Mouse (Mus musculus): Measurements from ENCODE around the gene Tnks2. TPM values are rescaled to one million over a fixed set of nuclear protein-coding genes. Genes with fewer than 3 reads are reported as not detected.

Gene Tnks2
- 38.4 and 46.8 TPM in 2 replicates for polyA plus RNA-seq (2012; ENCODE audit: insufficient read depth, insufficient read length, missing spikeins)

DNA sequence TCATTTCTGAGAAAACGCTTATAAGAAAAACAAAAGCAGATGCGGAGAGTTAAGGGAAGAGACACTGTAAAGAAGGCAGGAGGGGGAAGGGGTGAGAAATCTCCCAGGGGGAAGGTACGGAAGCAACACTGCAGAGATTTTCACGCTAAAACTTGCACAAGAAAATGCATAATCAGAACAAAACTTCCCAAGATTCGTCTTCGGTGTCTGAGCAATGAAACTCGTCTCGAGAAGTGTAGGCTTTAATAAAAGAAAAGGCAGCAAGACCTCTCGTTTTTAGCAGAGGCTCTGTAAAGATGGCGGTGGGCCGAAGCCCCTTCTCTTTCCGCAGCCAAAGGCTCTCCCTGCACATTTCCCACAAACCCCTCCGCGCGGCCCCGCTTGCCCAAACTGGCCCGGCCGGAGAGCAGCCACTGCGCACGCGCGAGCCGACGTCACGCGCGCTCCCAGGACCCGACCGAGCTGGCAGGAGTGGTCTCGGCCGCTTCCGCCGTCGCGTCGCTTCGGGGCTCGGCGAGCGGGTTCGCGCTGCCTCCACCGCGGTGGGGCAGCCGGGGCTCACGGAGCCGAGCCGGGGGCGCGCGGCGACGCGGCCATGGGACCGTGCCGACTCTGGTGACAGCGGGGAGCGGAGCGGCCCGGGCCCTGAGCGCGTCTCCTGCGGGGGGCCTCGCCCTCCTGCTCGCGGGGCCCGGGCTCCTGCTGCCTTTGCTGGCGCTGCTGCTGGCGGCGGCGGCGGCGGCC lies at the start of gene Tnks2:
TSS of gene Tnks2 (plus strand) at position 445 of the 744 bp plus-strand sequence.
- H3K4me1 ChIP-seq (ENCODE audit: control insufficient read depth, insufficient read depth, low read length): peaks cover 15% of the 10 kb centered on the region
- H3K27ac ChIP-seq (ENCODE audit: insufficient read depth, low read depth, low read length): peak within 1 kb of the TSS; percentile 94
- peak within 1 kb of the TSS; percentile 98 for H3K4me3 ChIP-seq (ENCODE audit: insufficient read depth, low read length)
- no peak for TF ChIP-seq POLR2A (IDR thresholded peaks at IDR 0.05; ENCODE audit: borderline replicate concordance, low read depth, low read length)
- TF ChIP-seq CTCF (IDR thresholded peaks at IDR 0.05; ENCODE audit: low read depth, low read length): no peak

GRCm38 (mm10) chr19:36789873-36790733 lies 43.9 kb upstream of the Tnks2 start:
- TF ChIP-seq POLR2A (IDR thresholded peaks at IDR 0.05; ENCODE audit: borderline replicate concordance, low read depth, low read length) (no peak), CTCF (IDR thresholded peaks at IDR 0.05; ENCODE audit: low read depth, low read length) (no peak)
- Histone ChIP-seq H3K4me3 (ENCODE audit: insufficient read depth, low read length) (no peak overlapping the region), H3K4me1 (ENCODE audit: control insufficient read depth, insufficient read depth, low read length) (peaks cover 7% of the 10 kb centered on the region), H3K27ac (ENCODE audit: insufficient read depth, low read depth, low read length) (no peak overlapping the region)

DNA sequence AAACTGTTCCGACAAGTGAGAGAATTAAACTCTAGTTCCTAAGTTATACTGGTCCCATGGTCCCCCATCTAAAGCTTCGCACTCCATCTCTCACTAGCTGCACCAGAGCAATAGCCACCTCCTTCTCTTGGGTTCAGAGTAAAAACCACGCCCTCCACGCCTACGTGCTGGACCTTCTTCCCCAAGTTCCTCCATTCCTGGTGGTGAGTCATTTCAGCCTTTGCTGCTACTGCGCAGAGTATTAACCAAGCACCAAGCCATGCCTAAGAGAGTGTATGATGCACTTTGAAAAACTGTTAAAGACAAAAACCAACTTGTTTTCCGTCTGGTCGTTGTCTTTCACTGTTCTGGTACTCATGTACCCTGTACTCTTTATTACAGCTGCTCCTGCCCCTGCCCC lies 41.4 kb upstream of the Tnks2 start:
- Histone ChIP-seq H3K4me3 (ENCODE audit: insufficient read depth, low read length) (no peak overlapping the region), H3K4me1 (ENCODE audit: control insufficient read depth, insufficient read depth, low read length) (peaks cover 7% of the 10 kb centered on the region), H3K27ac (ENCODE audit: insufficient read depth, low read depth, low read length) (no peak overlapping the region)
- no peak for TF ChIP-seq CTCF (IDR thresholded peaks at IDR 0.05; ENCODE audit: low read depth, low read length)
- TF ChIP-seq POLR2A (IDR thresholded peaks at IDR 0.05; ENCODE audit: borderline replicate concordance, low read depth, low read length): no peak

- TF ChIP-seq POLR2A (IDR thresholded peaks at IDR 0.05; ENCODE audit: borderline replicate concordance, low read depth, low read length) (no peak), CTCF (IDR thresholded peaks at IDR 0.05; ENCODE audit: low read depth, low read length) (no peak)
- peaks cover 8% of the 10 kb centered on the region for H3K4me1 ChIP-seq (ENCODE audit: control insufficient read depth, insufficient read depth, low read length)
- H3K27ac ChIP-seq (ENCODE audit: insufficient read depth, low read depth, low read length): no peak overlapping the region
- no peak overlapping the region for H3K4me3 ChIP-seq (ENCODE audit: insufficient read depth, low read length)
These were observed 40.6 kb upstream of the Tnks2 start for GRCm38 (mm10) chr19:36793450-36793849.

GRCm38 (mm10) chr19:36794008-36794407 lies 40.0 kb upstream of the Tnks2 start:
- Histone ChIP-seq H3K4me1 (ENCODE audit: control insufficient read depth, insufficient read depth, low read length) (peaks cover 10% of the 10 kb centered on the region), H3K4me3 (ENCODE audit: insufficient read depth, low read length) (no peak overlapping the region), H3K27ac (ENCODE audit: insufficient read depth, low read depth, low read length) (no peak overlapping the region)
- TF ChIP-seq CTCF (IDR thresholded peaks at IDR 0.05; ENCODE audit: low read depth, low read length) (no peak), POLR2A (IDR thresholded peaks at IDR 0.05; ENCODE audit: borderline replicate concordance, low read depth, low read length) (no peak)

- Histone ChIP-seq H3K27ac (ENCODE audit: insufficient read depth, low read depth, low read length) (no peak overlapping the region), H3K4me1 (ENCODE audit: control insufficient read depth, insufficient read depth, low read length) (peaks cover 20% of the 10 kb centered on the region), H3K4me3 (ENCODE audit: insufficient read depth, low read length) (no peak overlapping the region)
- TF ChIP-seq CTCF (IDR thresholded peaks at IDR 0.05; ENCODE audit: low read depth, low read length) (no peak), POLR2A (IDR thresholded peaks at IDR 0.05; ENCODE audit: borderline replicate concordance, low read depth, low read length) (no peak)
These were observed 38.8 kb upstream of the Tnks2 start for GRCm38 (mm10) chr19:36795277-36795676.

DNA sequence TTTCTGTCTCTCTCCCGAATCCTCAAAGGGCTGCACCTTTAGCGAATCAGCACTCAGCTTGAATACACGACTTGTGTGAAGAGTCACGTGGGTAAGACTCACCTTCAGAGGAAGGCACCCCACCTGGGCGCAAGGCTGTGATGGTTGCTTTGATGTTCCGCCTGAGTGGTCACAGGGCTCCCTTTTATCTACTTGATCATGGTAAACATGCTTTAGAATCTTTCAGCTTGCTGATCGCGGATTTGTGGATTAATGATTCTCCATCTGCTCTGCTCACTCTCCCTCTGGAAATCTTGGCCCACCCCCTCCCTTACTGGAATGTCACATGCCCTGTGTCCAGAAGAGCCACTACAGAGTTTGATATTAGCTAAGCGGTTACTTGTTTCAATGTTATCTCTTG lies 37.1 kb upstream of the Tnks2 start:
- peaks cover 22% of the 10 kb centered on the region for H3K4me1 ChIP-seq (ENCODE audit: control insufficient read depth, insufficient read depth, low read length)
- no peak overlapping the region for H3K4me3 ChIP-seq (ENCODE audit: insufficient read depth, low read length)
- TF ChIP-seq CTCF (IDR thresholded peaks at IDR 0.05; ENCODE audit: low read depth, low read length): no peak
- no peak for TF ChIP-seq POLR2A (IDR thresholded peaks at IDR 0.05; ENCODE audit: borderline replicate concordance, low read depth, low read length)
- H3K27ac ChIP-seq (ENCODE audit: insufficient read depth, low read depth, low read length): no peak overlapping the region

DNA sequence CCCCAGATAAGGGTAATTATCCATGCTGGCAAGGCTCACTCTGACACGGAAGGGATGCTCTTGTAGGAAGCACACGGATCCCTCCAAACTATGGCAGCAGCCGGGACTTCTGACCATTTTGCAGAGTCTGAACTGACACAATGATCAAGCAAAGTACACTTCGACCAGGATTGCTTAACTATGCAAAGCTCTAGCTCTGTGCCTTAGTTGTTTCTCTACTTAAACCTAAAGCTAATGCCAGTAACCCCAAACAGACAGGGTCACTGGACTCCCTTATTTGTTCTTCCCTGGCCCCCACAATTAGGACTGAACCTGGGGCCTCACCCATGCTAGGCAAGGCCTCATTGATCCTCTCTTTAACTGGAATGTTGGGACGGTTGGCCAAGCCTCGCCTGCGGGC lies 33.7 kb upstream of the Tnks2 start:
- H3K4me1 ChIP-seq (ENCODE audit: control insufficient read depth, insufficient read depth, low read length): peaks cover 15% of the 10 kb centered on the region
- no peak overlapping the region for H3K27ac ChIP-seq (ENCODE audit: insufficient read depth, low read depth, low read length)
- no peak overlapping the region for H3K4me3 ChIP-seq (ENCODE audit: insufficient read depth, low read length)
- TF ChIP-seq CTCF (IDR thresholded peaks at IDR 0.05; ENCODE audit: low read depth, low read length): no peak
- no peak for TF ChIP-seq POLR2A (IDR thresholded peaks at IDR 0.05; ENCODE audit: borderline replicate concordance, low read depth, low read length)

DNA sequence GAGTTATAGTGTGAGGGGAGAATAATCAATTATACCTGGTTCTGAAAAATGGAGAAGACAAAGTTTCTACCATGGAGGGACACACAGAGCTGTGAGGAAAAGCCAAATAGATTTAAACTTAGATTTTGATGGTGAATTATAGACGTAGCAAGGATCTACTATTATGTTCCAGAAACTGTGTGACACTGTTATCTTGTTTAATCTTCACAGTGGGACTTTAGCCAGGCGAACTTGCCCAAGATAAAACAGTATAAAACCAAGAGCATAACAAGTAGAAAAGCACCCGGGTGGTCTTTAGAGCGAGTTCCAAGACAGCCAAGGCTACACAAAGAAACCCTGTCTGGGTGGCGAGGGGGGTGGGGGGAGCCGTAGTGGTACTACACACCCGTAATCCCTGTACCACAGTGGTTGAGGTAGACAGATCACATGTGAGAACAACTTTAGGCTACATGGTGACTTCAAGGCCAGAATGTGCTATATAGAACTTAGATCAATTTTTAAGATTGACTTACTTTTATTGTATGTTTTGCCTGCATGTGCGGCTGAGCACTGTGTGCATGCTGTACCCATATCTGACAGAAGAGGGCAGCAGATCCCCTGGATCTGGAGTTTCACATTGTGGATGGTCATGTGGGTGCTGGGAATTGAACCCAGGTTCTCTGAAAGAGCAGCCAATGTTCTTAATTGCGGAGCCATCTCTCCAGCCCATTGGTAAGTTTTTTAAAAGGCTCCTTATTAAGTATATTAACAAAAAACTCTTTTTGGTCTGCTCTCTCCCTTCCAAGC lies 32.0 kb upstream of the Tnks2 start:
- no peak overlapping the region for H3K27ac ChIP-seq (ENCODE audit: insufficient read depth, low read depth, low read length)
- H3K4me1 ChIP-seq (ENCODE audit: control insufficient read depth, insufficient read depth, low read length): peaks cover 15% of the 10 kb centered on the region
- H3K4me3 ChIP-seq (ENCODE audit: insufficient read depth, low read length): no peak overlapping the region
- TF ChIP-seq CTCF (IDR thresholded peaks at IDR 0.05; ENCODE audit: low read depth, low read length) (0 out of 2 replicates have a peak, but pooled peaks have one; percentile 5), POLR2A (IDR thresholded peaks at IDR 0.05; ENCODE audit: borderline replicate concordance, low read depth, low read length) (no peak)
